Mouse (Mus musculus): ENCODE data around the gene Khdrbs2.
"Not testable (repeated sequence)": the region's sequence is repeated elsewhere in the genome, so short reads cannot be mapped to it uniquely, and the experiment has no call there.

The Khdrbs2 gene

GRCm38 (mm10) chr1:32471502-32472214, 299.1 kb downstream of the Khdrbs2 start:
- DNase-seq, result no peak

- no peak for DNase-seq
Measured at GRCm38 (mm10) chr1:32487944-32488343, 315.4 kb downstream of the Khdrbs2 start.

- no peak for DNase-seq
Measured at GRCm38 (mm10) chr1:32503381-32503780, 330.9 kb downstream of the Khdrbs2 start.

DNA sequence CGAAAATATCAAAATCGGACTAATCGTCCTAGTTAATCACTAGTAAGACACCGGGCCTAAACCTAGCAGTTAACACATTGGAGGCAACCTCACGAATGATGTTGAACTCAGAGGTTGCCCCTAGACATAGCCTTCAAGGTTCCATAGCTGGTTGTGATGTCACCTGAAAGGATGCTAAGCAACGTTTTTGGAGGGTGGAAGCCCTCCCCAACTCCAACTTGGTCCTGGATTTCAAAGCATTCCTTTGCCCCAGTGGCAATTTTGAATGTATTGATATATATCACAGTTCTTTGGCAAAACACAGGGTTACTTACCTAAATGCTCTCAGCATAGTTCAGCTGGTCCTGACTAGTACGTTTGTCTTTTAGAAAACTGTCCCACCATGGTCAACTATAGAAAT, 374.7 kb downstream of the Khdrbs2 start, which contains the start of gene Gm5415:
Gene Gm5415, minus strand, starts transcription at position 101 of the 400 bp plus-strand sequence.
- DNase-seq, result not testable (repeated sequence)

- no peak for DNase-seq
Measured at GRCm38 (mm10) chr1:32553459-32553858, 380.9 kb downstream of the Khdrbs2 start.

GRCm38 (mm10) chr1:32553925-32554324, 381.4 kb downstream of the Khdrbs2 start:
- DNase-seq, result peak; percentile 4

DNA sequence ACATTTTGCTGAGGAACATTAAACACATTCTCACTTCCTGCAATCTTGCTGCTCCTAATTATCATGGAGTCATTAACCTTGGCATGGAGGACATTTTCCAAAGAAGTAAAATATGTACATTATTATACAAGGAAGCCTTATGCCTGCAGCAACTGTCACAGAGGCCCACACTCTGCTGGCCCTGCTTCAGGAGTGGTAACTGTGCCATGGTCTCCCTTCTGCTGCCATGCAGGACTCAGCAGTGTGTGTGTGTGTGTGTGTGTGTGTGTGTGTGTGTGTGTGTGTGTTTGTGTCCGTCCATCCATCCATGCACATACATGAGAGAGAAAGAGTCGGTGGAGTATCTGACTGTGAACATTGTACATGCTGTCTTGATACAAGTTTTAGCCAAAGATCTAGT, 396.4 kb downstream of the Khdrbs2 start:
- DNase-seq, result no peak

DNA sequence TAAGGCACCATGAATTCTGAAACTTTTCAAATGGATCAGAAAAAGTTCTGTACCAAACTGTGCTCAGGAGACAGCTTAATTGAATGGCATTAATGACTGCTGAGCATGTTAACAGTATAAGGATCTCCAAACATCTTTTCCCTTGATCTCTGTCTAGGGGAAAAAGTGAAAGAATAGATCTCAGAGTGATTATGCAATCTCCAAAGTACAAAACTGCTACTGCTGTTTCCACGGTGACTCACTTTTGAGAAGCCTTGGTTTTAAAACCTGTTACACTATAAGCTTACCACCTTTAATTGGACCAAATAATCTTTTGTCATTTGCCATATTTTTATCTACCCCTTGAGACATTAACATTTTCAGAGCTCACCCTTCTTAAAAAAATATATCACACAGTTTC, 453.5 kb downstream of the Khdrbs2 start:
- DNase-seq, result no peak

- DNase-seq, result peak; percentile 69
Measured at GRCm38 (mm10) chr1:32632415-32633354, 460.2 kb downstream of the Khdrbs2 start.

- DNase-seq, result no peak
Measured at GRCm38 (mm10) chr1:32633404-32633803, 460.9 kb downstream of the Khdrbs2 start.

GRCm38 (mm10) chr1:32639118-32639517, 466.6 kb downstream of the Khdrbs2 start:
- no peak for DNase-seq

- DNase-seq, result no peak
Measured at GRCm38 (mm10) chr1:32649647-32650209, 477.2 kb downstream of the Khdrbs2 start.

DNA sequence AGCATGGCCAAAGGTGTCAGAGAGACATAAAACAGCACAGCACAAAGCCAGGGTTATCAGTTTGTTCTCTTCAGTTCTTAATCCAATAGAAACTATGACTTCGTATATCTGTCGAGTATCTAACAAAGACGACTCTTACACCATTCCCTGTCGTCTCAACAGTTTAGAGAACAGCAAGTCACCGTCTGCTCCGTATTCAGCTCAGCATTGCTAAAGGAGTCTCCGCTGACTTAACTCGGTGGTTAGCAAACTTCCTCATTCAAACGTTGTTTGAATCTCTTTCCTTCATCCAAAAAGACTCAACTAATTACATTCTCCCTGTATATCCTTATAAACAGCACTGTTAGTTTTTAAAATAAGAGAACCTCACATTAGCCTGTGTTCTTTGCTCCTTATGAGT, 521.3 kb downstream of the Khdrbs2 start:
- no peak for DNase-seq

GRCm38 (mm10) chr1:32700132-32700531, 527.6 kb downstream of the Khdrbs2 start:
- DNase-seq, result no peak

DNA sequence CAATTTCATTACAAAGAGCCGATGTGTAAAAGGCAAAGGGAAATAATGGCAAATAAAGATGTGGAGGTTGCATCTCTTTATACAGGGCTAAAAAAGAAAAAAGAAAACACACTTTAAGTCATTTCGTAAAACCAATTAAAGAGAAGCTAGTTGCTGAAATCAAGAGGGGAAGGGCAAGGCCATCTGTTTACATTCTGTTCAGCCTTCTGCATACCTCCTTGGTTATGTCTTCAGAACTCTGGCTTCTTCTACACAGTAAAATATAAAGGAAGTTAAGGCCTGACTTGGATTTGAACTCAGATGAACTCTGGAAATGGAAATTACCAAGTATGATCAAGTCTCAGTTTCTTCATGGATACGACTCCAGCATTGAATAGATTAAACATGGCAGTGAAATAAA, 528.8 kb downstream of the Khdrbs2 start:
- DNase-seq, result no peak

All from kidney, adult 9 months (tissue).